Mouse (Mus musculus) forebrain, embryonic 11.5 days (tissue): ENCODE results near the gene Uqcr10. TPM values are rescaled to one million over a fixed set of nuclear protein-coding genes. Genes with fewer than 3 reads are reported as not detected.
"Not testable (repeated sequence)": the region's sequence is repeated elsewhere in the genome, so short reads cannot be mapped to it uniquely, and the experiment has no call there.

ENCODE experiments used
- ATAC-seq: fragments of 200-750 bp; cut with Nextera tagmentation; replicated peaks from 2 replicates; pipeline ENCODE4 v1.8.0; 2017; ENCODE audit warnings: moderate TSS enrichment; ENCODE audit not compliant: low FRiP score
- DNase-seq: peaks from one replicate; pipeline ENCODE4 v3.0.0-alpha.2; 2017; ENCODE audit warnings: low spot score
- H3K27ac ChIP-seq: fragments of 300-500 bp; sonication (generic); 2 replicates; pipeline ENCODE4 v1.5.1; 2014; ENCODE audit warnings: low read depth, low read length
- H3K27me3 ChIP-seq: fragments of 300-500 bp; sonication (generic); 2 replicates; pipeline ENCODE4 v1.6.1; 2014; ENCODE audit warnings: mild to moderate bottlenecking, low read length, mixed read lengths; ENCODE audit not compliant: control insufficient read depth, insufficient read depth
- H3K36me3 ChIP-seq: fragments of 300-500 bp; sonication (generic); 2 replicates; pipeline ENCODE4 v1.6.1; 2014; ENCODE audit warnings: mild to moderate bottlenecking, low read length, moderate library complexity, mixed read lengths; ENCODE audit not compliant: control insufficient read depth, insufficient read depth
- H3K4me1 ChIP-seq: fragments of 300-500 bp; sonication (generic); replicated peaks from 2 replicates; pipeline ENCODE4 v1.6.1; 2014; ENCODE audit warnings: low read length, mixed read lengths; ENCODE audit not compliant: control insufficient read depth, insufficient read depth
- H3K4me2 ChIP-seq: fragments of 300-500 bp; sonication (generic); 2 replicates; pipeline ENCODE4 v1.6.1; 2014; ENCODE audit warnings: low read depth, mild to moderate bottlenecking, low read length, moderate library complexity, mixed read lengths; ENCODE audit not compliant: severe bottlenecking
- H3K4me3 ChIP-seq: fragments of 300-500 bp; sonication (generic); 2 replicates; pipeline ENCODE4 v1.5.1; 2014; ENCODE audit warnings: low read depth, low read length
- H3K9ac ChIP-seq: fragments of 300-500 bp; sonication (generic); 2 replicates; pipeline ENCODE4 v1.6.1; 2014; ENCODE audit warnings: low read length
- H3K9me3 ChIP-seq: fragments of 300-500 bp; sonication (generic); 2 replicates; pipeline ENCODE4 v1.6.1; 2016; ENCODE audit warnings: low read length, mixed read lengths; ENCODE audit not compliant: control insufficient read depth
- WGBS: fragments of 180-500 bp; shearing (Covaris S2); extraction: QIAGEN DNeasy Blood & Tissue Kit; methylation state at CpG from one replicate; pipeline ENCODE4 v1.1.7; 2014; 5-methylcytosine and 5-hydroxymethylcytosine counted together
- polyA plus RNA-seq: library from polyadenylated mRNA; unstranded; fragments of >200 nt; fragmentation: Nextera tagmentation; extraction: Ambion mirVana; gene quantifications from 2 replicates; pipeline ENCODE4 v1.2.1, GENCODE M21; 2014

Uqcr10 gene
- polyA plus RNA-seq, 1 experiment from 2014 or later: 552 TPM

DNA sequence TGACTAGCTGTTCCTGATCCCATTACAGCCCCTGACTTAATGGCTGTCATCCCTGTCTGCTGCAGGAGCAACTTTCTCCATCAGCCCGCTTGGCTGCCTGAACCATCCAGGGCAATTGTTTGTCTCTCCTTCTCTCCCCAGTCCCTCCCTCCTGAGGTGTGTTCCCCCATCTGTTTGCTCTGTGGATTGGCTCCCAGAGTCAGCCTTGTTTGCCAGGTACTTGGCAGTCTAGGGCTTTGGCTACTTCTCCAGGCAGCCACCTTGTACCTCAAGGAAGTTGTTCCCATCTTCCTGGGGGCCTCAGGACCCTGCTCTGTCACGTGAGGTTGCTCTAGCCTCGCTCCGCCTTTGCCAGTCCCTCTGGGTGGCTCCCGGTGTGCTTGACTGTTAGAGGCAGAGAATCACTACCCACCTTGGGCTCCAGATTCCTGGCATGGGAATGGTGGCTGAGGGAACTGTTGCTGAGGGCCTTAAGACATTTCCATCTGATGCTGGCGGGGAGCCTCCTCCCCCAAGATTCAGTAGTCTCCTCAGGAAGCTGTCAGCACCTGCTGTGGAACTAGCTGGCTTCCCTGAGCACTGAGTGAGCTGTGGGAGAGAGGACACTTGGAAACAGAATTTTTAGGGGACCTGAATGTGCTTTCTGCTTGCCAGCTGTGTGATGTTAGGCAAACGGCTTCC, 16.9 kb upstream of the Uqcr10 start:
- Histone ChIP-seq H3K36me3 (no peaks in the 10 kb centered on the region), H3K27ac (no peak overlapping the region), H3K9me3 (no peaks in the 10 kb centered on the region), H3K27me3 (no peaks in the 10 kb centered on the region), H3K4me2 (no peak overlapping the region), H3K4me3 (no peak overlapping the region), H3K9ac (no peak overlapping the region), H3K4me1 (no peaks in the 10 kb centered on the region)
- no peak for ATAC-seq
- 62% methylated on average over 7 of the region's 7 CpGs for WGBS
- DNase-seq: no peak

DNA sequence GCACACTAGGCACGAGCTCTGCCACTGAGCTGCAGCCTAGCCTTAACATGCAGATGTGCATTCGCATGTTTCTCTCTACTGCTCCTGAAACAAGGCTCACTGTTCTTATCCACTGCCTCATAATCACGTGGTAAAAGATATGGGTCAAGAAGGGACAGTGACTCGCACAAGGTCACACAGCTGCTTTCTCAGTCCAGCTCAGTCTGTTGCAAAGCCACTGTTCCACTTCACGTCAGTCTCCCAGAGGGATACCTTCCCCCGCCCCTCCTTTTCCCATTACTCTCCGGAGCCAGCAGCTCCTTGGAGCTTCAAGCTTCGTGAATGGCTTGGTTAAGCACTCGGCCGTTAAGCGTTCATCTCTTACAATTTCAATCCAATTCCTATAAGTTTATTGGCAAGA, 16.3 kb upstream of the Uqcr10 start:
- ATAC-seq (no peak), DNase-seq (no peak)
- 65% methylated on average over 11 of the region's 11 CpGs for WGBS
- H3K36me3 ChIP-seq: no peaks in the 10 kb centered on the region
- H3K9ac ChIP-seq: no peak overlapping the region
- no peaks in the 10 kb centered on the region for H3K9me3 ChIP-seq
- H3K4me3 ChIP-seq: no peak overlapping the region
- no peaks in the 10 kb centered on the region for H3K27me3 ChIP-seq
- no peak overlapping the region for H3K27ac ChIP-seq
- no peak overlapping the region for H3K4me2 ChIP-seq
- no peaks in the 10 kb centered on the region for H3K4me1 ChIP-seq

DNA sequence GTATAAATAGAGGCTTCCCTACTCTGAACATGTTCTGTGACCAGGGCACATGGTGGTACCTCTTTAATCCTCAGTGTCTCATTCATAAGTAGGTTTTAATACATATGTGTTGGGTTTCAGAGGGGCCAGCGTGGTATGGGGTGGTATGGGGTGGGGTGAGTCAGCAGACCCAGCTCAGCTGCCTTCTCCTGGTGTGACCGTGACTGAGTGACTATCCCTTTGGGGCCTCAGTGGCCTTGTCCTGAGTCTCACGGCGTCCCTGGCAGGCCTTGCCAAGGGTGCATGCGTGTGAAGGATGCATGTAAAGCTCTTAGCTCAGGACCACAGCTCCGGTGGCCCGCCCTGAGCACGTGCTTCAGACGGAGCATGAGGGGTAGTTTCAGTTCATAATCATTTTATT, 15.8 kb upstream of the Uqcr10 start:
- H3K9me3 ChIP-seq: no peaks in the 10 kb centered on the region
- DNase-seq: no peak
- no peaks in the 10 kb centered on the region for H3K4me1 ChIP-seq
- no peak overlapping the region for H3K27ac ChIP-seq
- 92% methylated on average over 9 of the region's 9 CpGs for WGBS
- H3K27me3 ChIP-seq: no peaks in the 10 kb centered on the region
- H3K9ac ChIP-seq: no peak overlapping the region
- no peak overlapping the region for H3K4me2 ChIP-seq
- H3K4me3 ChIP-seq: no peak overlapping the region
- no peak for ATAC-seq
- H3K36me3 ChIP-seq: no peaks in the 10 kb centered on the region

DNA sequence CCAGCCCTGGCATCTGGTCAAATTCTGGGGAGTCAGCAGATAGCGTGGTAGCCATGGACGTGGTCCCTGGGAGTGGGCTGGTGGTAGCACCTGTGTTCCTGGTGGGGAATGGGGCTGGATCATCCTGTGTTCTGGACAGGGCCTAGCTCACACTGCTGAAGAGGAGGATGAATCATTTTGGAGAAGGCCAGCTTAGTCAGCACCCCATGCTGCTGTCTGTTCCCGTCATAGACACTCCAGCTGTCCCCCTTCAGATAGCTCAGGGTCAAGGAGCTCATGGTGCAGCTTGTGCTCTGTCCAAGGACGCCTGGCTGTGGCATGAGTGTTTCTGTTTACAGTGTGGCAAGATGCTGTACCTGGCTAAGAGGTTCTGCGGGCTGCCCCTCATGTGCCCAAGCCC, 14.4 kb upstream of the Uqcr10 start:
- Histone ChIP-seq H3K9me3 (no peaks in the 10 kb centered on the region), H3K4me2 (no peak overlapping the region), H3K4me3 (no peak overlapping the region), H3K4me1 (no peaks in the 10 kb centered on the region), H3K9ac (no peak overlapping the region), H3K36me3 (no peaks in the 10 kb centered on the region), H3K27me3 (no peaks in the 10 kb centered on the region), H3K27ac (no peak overlapping the region)
- WGBS: 89% methylated on average over 5 of the region's 5 CpGs
- ATAC-seq (no peak), DNase-seq (no peak)

DNA sequence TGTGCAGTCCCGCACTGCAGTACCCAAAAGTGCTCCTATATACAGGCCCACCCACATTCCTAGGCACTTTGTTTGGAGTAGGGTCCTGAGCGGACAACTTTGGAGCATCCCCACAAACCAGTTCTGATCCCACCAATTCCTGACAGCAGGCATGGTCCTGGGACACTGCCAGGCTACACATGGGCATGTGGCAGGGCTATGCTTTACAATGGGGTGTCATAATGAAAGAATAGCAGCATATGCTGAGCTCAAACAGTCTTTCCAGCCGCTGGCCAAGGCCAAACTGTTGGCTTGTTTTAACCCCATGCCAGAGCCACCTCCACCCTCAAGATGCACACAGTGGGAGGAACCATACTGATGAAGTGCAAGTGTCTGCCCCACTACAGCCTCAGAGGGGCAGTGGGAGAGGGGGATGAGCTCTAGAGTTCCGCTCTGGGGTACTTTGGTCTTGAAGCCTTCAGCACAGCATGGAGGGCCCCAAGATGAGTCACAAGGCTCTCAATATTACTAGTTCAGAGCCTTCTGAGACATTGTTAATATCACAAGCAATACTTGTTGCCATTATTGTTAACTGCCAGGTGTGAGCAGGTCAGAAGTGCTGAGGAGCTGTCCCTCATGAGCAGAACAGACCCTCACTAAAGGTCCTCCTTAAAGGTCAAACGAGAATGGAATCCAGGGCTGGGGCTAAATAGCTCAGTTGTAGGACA, 12.5 kb upstream of the Uqcr10 start:
- ATAC-seq (no peak), DNase-seq (no peak)
- Histone ChIP-seq H3K9me3 (no peaks in the 10 kb centered on the region), H3K36me3 (no peaks in the 10 kb centered on the region), H3K4me1 (no peaks in the 10 kb centered on the region), H3K9ac (no peak overlapping the region), H3K27ac (no peak overlapping the region), H3K27me3 (no peaks in the 10 kb centered on the region), H3K4me2 (no peak overlapping the region), H3K4me3 (no peak overlapping the region)
- 87% methylated on average over 5 of the region's 5 CpGs for WGBS

DNA sequence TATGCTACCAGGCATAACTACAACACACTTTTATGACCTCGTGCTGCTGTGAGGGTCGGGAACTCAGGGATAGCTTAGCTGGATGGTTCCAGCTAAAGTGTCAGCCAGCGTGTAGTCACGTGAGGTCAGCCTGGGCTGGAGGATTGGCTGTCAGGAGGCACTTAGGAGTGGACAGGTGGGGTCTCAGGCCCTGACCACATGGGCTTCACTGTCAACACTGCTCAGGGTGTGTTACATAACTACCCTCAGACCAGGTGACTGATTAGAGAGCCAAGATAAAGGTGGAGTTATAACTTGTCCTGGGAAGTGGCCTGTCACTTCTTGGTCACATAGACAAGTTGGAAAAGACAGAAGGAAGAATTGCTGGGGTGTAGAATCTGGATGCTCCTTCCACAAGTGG, 11.5 kb upstream of the Uqcr10 start:
- DNase-seq (no peak), ATAC-seq (no peak)
- Histone ChIP-seq H3K4me1 (no peaks in the 10 kb centered on the region), H3K9ac (no peak overlapping the region), H3K9me3 (no peaks in the 10 kb centered on the region), H3K27me3 (no peaks in the 10 kb centered on the region), H3K4me2 (no peak overlapping the region), H3K36me3 (no peaks in the 10 kb centered on the region), H3K4me3 (no peak overlapping the region), H3K27ac (no peak overlapping the region)
- WGBS: 85% methylated on average over 4 of the region's 4 CpGs

DNA sequence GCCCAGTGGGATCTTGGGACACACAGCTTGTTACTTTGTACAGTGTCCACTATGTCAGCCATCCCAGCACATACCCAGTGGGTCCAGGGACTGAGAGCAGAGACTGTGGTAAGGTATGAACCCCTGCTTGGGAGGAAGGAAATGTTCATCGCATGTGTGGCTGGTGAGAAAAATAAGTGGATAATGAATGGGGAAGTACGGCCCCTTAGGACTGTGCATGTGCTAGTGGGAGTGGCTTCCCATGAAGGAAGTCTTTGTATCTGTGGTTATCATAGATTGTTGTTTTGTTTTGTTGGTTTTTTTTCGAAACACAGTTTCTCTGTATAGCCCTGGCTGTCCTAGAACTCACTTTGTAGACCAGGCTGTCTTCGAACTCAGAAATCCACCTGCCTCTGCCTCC, 10.6 kb upstream of the Uqcr10 start:
- ATAC-seq: no peak
- no peak for DNase-seq
- H3K27me3 ChIP-seq: no peaks in the 10 kb centered on the region
- no peak overlapping the region for H3K4me3 ChIP-seq
- no peaks in the 10 kb centered on the region for H3K36me3 ChIP-seq
- WGBS: 94% methylated on average over 4 of the region's 4 CpGs
- H3K9me3 ChIP-seq: no peaks in the 10 kb centered on the region
- no peaks in the 10 kb centered on the region for H3K4me1 ChIP-seq
- no peak overlapping the region for H3K9ac ChIP-seq
- no peak overlapping the region for H3K4me2 ChIP-seq
- H3K27ac ChIP-seq: no peak overlapping the region

- Histone ChIP-seq H3K4me1 (no peaks in the 10 kb centered on the region), H3K36me3 (no peaks in the 10 kb centered on the region)
- no peak for ATAC-seq
Measured at GRCm38 (mm10) chr11:4712822-4713221, 8.7 kb upstream of the Uqcr10 start.

DNA sequence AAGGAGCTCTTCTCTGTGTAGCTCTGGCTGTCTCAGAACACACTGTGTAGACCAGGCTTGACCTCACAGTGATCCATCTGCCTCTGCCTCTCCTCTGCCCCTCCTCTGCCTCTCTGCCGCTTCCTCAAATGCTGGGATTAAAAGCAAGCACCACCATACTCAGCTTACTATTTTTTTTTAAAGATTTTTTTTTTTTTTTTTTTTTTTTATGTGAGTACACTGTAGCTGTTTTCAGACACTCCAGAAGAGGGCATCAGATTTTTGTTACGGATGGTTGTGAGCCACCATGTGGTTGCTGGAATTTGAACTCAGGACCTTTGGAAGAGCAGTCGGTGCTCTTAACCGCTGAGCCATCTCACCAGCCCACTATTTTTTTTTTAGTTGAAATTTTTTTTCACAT, 6.0 kb upstream of the Uqcr10 start:
- not testable (repeated sequence) for H3K9ac ChIP-seq, H3K9me3 ChIP-seq, DNase-seq, H3K4me1 ChIP-seq, ATAC-seq, H3K36me3 ChIP-seq, H3K4me2 ChIP-seq, H3K4me3 ChIP-seq, H3K27ac ChIP-seq, H3K27me3 ChIP-seq
- WGBS: 90% methylated on average over 4 of the region's 4 CpGs

More at GRCm38 (mm10) chr11:4712822-4713221, 8.7 kb upstream of the Uqcr10 start:
- no peak for DNase-seq
- no peaks in the 10 kb centered on the region for H3K9me3 ChIP-seq
- no peak overlapping the region for H3K4me2 ChIP-seq
- H3K27ac ChIP-seq: no peak overlapping the region
- H3K4me3 ChIP-seq: no peak overlapping the region
- H3K9ac ChIP-seq: no peak overlapping the region
- no peaks in the 10 kb centered on the region for H3K27me3 ChIP-seq
